Mouse (Mus musculus): ENCODE measurements at regions not wholly inside any gene's neighbourhood (a gene's known extent, or its start where the extent isn't known, plus 50 kb on each side); places are given as distances from the start of the nearest gene placed in this dataset. TPM values are rescaled to one million over a fixed set of nuclear protein-coding genes. Genes with fewer than 3 reads are reported as not detected.
A peak's percentile ranks its signal among the peaks of the same experiment; 100 is the strongest.

DNA sequence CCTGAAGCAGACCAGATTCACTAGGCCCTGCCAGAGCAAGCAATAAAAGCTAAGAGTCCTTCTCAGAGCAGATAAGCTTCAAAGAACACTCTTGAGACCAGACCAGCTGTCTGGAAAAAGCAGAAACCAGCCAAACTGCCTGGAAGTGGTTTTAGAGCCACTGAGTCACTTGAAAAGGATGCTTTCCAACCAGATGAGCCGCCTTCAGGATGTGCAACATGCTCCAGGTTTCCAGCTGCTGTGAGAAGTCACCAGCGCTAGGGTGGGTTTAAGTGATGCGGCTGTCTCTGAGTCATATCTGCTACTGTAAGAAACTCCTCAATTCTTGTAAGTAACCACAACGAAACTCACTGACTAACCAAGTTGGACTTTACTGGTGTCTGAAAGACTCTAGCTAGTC is 1209.3 kb downstream of the A830018L16Rik start:
- Histone ChIP-seq H3K4me2 (ENCODE audit: low read length) (no peak overlapping the region), H3K4me3 (ENCODE audit: low read depth, low read length) (no peak overlapping the region), H3K9ac (ENCODE audit: low read depth, low read length) (no peak overlapping the region), H3K9me3 (replicated peaks; ENCODE audit: control insufficient read depth, low read length, poor library complexity, severe bottlenecking) (no peaks in the 10 kb centered on the region), H3K36me3 (ENCODE audit: control insufficient read depth, insufficient read depth, low read length) (no peaks in the 10 kb centered on the region), H3K27me3 (ENCODE audit: control insufficient read depth, insufficient read depth, low read depth, low read length) (no peaks in the 10 kb centered on the region), H3K27ac (ENCODE audit: low read length) (no peak overlapping the region), H3K4me1 (ENCODE audit: control insufficient read depth, insufficient read depth, low read length) (no peaks in the 10 kb centered on the region)
- no peak for ATAC-seq
- WGBS: 90% methylated on average over 4 of the region's 4 CpGs

DNA sequence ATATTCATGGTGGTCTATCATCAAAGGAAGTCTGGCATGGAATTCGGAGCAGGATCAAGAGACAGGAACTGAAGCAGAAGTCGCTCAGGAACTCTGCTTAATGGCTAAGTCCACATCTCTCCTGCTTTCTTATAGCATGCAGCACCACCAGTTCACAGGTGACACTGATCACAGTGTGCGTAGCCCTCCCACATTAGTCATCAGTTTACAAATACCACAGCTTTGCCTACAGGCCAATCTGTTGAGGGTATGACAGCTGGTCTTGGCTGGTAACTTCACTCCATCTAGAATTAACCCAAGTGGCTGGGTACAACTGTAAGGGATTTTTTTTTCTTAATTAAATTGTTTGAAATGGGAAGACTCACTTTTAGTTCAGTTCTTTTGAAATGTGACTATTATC is 1219.1 kb downstream of the A830018L16Rik start:
- Histone ChIP-seq H3K27ac (ENCODE audit: low read length) (no peak overlapping the region), H3K9ac (ENCODE audit: low read depth, low read length) (no peak overlapping the region), H3K4me3 (ENCODE audit: low read depth, low read length) (no peak overlapping the region), H3K4me2 (ENCODE audit: low read length) (no peak overlapping the region), H3K27me3 (ENCODE audit: control insufficient read depth, insufficient read depth, low read depth, low read length) (no peaks in the 10 kb centered on the region), H3K9me3 (replicated peaks; ENCODE audit: control insufficient read depth, low read length, poor library complexity, severe bottlenecking) (no peaks in the 10 kb centered on the region), H3K36me3 (ENCODE audit: control insufficient read depth, insufficient read depth, low read length) (no peaks in the 10 kb centered on the region), H3K4me1 (ENCODE audit: control insufficient read depth, insufficient read depth, low read length) (no peaks in the 10 kb centered on the region)
- no peak for ATAC-seq
- WGBS: 92% methylated on average over 3 of the region's 3 CpGs

DNA sequence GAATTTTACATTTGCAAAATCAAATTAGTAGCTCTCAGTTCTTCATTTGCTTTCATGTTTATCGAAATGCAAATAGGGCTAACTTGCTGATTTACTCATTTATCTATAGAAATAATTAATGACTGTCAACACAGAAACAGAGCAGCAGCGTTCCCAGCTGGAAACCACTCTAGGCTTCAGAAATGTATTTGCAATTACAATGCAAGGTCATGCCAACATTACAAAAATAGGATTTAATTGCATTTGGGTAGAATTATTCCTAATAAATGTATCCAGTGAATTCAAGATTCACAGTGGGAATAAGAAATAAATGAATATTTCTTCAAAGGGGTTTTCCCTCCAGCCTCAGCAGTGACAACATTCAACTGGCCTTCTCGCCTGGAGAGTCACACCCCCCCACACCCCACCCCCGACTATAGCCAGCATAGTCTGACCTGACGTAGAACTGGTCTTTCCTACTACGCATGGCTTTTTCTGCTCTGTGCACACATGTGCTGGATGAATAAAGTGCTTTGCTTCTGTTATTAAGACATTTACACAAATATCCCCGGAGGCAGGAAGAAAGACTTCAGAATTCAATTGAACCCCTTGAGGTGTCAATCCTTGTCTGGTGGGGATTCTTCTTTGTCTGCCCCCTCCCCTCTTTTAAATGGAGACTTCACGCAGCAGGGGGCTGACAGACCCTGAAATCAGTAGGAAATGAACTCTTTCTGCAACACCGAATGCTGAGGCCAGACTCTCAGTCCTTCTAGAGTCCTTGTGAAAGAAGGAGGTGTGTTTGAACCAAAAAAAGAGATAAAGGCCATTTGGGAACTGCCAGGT is 1222.6 kb downstream of the A830018L16Rik start:
- no peak overlapping the region for H3K9ac ChIP-seq (ENCODE audit: low read depth, low read length)
- ATAC-seq: peak; percentile 88
- H3K27ac ChIP-seq (ENCODE audit: low read length): no peak overlapping the region
- peaks cover 2% of the 10 kb centered on the region; the same call in 1 of the 2 replicates for H3K27me3 ChIP-seq (ENCODE audit: control insufficient read depth, insufficient read depth, low read depth, low read length)
- no peak overlapping the region for H3K4me2 ChIP-seq (ENCODE audit: low read length)
- no peak overlapping the region for H3K4me3 ChIP-seq (ENCODE audit: low read depth, low read length)
- 18% methylated on average over 9 of the region's 9 CpGs for WGBS
- no peaks in the 10 kb centered on the region for H3K9me3 ChIP-seq (replicated peaks; ENCODE audit: control insufficient read depth, low read length, poor library complexity, severe bottlenecking)
- no peaks in the 10 kb centered on the region for H3K4me1 ChIP-seq (ENCODE audit: control insufficient read depth, insufficient read depth, low read length)
- H3K36me3 ChIP-seq (ENCODE audit: control insufficient read depth, insufficient read depth, low read length): no peaks in the 10 kb centered on the region

DNA sequence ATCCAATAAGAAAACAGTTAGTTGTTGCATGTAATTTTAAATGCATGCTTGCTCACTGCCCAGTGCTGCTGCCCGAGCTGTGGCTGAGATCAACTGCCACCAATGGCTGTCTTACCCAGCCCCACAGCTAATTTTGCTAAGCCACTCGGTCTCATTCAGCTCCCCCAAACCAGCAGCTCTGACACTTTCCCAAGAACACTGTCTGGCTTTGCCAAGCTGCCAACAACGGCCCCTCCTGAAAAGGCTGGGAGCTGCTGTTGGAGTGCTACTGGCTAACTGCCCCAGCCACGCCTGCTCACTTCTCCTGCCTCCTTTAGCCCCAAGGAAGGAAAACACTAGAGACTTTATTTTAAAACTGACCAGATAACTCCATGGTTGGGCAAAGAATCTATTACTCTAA is 1227.1 kb downstream of the A830018L16Rik start:
- H3K9ac ChIP-seq (ENCODE audit: low read depth, low read length): no peak overlapping the region
- H3K9me3 ChIP-seq (replicated peaks; ENCODE audit: control insufficient read depth, low read length, poor library complexity, severe bottlenecking): no peaks in the 10 kb centered on the region
- H3K27ac ChIP-seq (ENCODE audit: low read length): no peak overlapping the region
- no peaks in the 10 kb centered on the region for H3K36me3 ChIP-seq (ENCODE audit: control insufficient read depth, insufficient read depth, low read length)
- no peaks in the 10 kb centered on the region for H3K4me1 ChIP-seq (ENCODE audit: control insufficient read depth, insufficient read depth, low read length)
- WGBS: 62% methylated on average over 4 of the region's 4 CpGs
- H3K27me3 ChIP-seq (ENCODE audit: control insufficient read depth, insufficient read depth, low read depth, low read length): peaks cover 2% of the 10 kb centered on the region; the same call in 1 of the 2 replicates
- H3K4me3 ChIP-seq (ENCODE audit: low read depth, low read length): no peak overlapping the region
- H3K4me2 ChIP-seq (ENCODE audit: low read length): no peak overlapping the region
- ATAC-seq: peak; percentile 75; the same call in 1 of the 2 replicates

Small RNA genes in the stretch of these regions (microRNA-seq; reads per million reads assigned to microRNA genes)
- not detected for gene Mir6341
